Mouse (Mus musculus): ENCODE measurements around the gene Cox7a1. TPM values are rescaled to one million over a fixed set of nuclear protein-coding genes. Genes with fewer than 3 reads are reported as not detected.

The Cox7a1 gene
- polyA plus RNA-seq, 1 experiment from 2014 or later, result 4.5 TPM

DNA sequence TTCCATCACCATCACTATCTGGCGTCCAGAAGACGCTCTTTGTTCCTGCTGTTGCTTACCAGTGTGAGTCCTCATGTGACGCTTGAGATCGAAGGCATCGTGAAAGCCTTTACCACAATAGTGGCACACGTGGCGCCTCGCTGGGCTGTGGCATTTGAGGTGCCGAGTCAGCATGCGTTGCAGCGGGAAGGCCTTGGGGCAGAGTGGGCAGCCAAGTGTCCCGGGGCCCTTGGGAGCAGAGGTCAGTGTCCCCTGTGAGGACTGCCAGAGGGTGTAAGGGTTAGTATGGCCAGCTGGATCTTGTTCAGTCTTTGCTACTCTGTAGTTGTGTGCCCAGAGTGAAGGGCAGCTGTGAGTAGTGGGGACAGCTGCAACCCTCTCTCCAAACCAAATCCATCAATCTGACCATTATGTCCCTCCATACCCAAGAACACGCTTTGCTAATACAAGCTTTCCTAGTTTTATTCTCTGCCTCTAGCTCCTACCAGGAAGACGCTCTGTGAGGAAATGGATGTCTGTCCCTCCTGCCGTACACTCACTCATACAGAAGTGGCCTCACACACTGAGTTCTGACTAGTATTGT, 50.4 kb downstream of the Cox7a1 start:
- no peak overlapping the region for H3K4me2 ChIP-seq (replicated peaks; ENCODE audit: low read depth, low read length)
- WGBS, result 96% methylated on average over 15 of the region's 15 CpGs
- DNase-seq (ENCODE audit: low spot score) (no peak), ATAC-seq (ENCODE audit: low FRiP score) (no peak)
- no peaks in the 10 kb centered on the region for H3K27me3 ChIP-seq (ENCODE audit: control insufficient read depth, insufficient read depth, low read length)
- no peaks in the 10 kb centered on the region for H3K9me3 ChIP-seq (ENCODE audit: control insufficient read depth, low read length)
- no peak overlapping the region for H3K9ac ChIP-seq (ENCODE audit: low read depth, low read length)
- no peak overlapping the region for H3K4me3 ChIP-seq (ENCODE audit: low read depth, low read length)
- H3K36me3 ChIP-seq (ENCODE audit: control insufficient read depth, insufficient read depth, low read length), result no peaks in the 10 kb centered on the region
- no peak overlapping the region for H3K27ac ChIP-seq (ENCODE audit: low read depth, low read length)
- peaks cover 5% of the 10 kb centered on the region for H3K4me1 ChIP-seq (replicated peaks; ENCODE audit: control insufficient read depth, insufficient read depth, low read length)

DNA sequence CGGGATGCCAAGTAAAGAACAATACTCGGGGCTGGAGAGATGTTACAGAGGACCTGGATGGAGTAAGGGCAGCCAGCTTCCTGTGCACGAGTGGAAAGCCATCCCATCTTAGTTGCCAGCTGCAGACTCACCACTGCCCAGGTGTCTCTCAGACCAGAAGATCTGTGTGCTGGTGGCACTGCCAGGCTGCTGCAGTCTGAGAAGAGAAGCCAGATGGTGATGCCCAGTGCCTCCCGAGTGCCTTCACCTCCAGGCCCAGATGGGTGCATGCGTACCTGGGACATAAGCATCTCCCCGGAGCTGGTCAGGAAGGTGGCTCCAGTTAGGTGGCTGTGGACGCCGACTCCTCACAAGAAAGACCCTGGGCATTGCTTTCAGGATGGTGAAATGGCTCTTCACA, 51.1 kb downstream of the Cox7a1 start:
- no peak overlapping the region for H3K9ac ChIP-seq (ENCODE audit: low read depth, low read length)
- ATAC-seq (ENCODE audit: low FRiP score) (no peak), DNase-seq (ENCODE audit: low spot score) (no peak)
- WGBS, result 93% methylated on average over 8 of the region's 8 CpGs
- H3K4me1 ChIP-seq (replicated peaks; ENCODE audit: control insufficient read depth, insufficient read depth, low read length), result peaks cover 5% of the 10 kb centered on the region
- H3K27ac ChIP-seq (ENCODE audit: low read depth, low read length), result no peak overlapping the region
- no peaks in the 10 kb centered on the region for H3K9me3 ChIP-seq (ENCODE audit: control insufficient read depth, low read length)
- no peak overlapping the region for H3K4me2 ChIP-seq (replicated peaks; ENCODE audit: low read depth, low read length)
- H3K27me3 ChIP-seq (ENCODE audit: control insufficient read depth, insufficient read depth, low read length), result no peaks in the 10 kb centered on the region
- H3K36me3 ChIP-seq (ENCODE audit: control insufficient read depth, insufficient read depth, low read length), result no peaks in the 10 kb centered on the region
- H3K4me3 ChIP-seq (ENCODE audit: low read depth, low read length), result no peak overlapping the region

DNA sequence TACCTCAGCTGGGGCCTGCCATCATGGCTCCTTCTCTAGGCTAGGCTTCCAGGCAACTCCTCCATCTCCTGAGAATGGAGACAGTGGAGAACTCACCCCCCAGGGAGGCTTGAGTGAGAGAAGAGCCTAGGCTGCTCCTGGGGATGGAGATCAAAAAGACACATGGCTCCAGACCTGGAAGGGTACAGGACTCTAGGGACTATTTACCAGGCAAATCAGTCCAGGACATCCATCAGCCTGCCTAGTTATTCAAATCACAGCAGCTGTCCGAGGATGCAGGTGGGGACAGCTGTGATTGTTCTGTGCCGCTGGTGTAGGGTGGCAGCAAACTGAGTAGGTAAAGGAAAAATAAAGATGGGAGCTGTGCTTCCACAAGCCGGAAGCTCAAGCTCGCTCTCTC, 51.7 kb downstream of the Cox7a1 start, which contains the start of gene Ovol3:
TSS of gene Ovol3 (minus strand) at position 101 of the 400 bp plus-strand sequence.
- Histone ChIP-seq H3K27me3 (ENCODE audit: control insufficient read depth, insufficient read depth, low read length) (no peaks in the 10 kb centered on the region), H3K27ac (ENCODE audit: low read depth, low read length) (no peak within 1 kb of the TSS), H3K4me2 (replicated peaks; ENCODE audit: low read depth, low read length) (no peak within 1 kb of the TSS), H3K9me3 (ENCODE audit: control insufficient read depth, low read length) (no peaks in the 10 kb centered on the region), H3K4me3 (ENCODE audit: low read depth, low read length) (no peak within 1 kb of the TSS), H3K4me1 (replicated peaks; ENCODE audit: control insufficient read depth, insufficient read depth, low read length) (peaks cover 5% of the 10 kb centered on the region), H3K36me3 (ENCODE audit: control insufficient read depth, insufficient read depth, low read length) (peaks cover 3% of the 10 kb centered on the region; the same call in 1 of the 2 replicates), H3K9ac (ENCODE audit: low read depth, low read length) (no peak within 1 kb of the TSS)
- no peak for DNase-seq (ENCODE audit: low spot score)
- 85% methylated on average over 4 of the region's 4 CpGs for WGBS
- ATAC-seq (ENCODE audit: low FRiP score), result no peak

Other genes starting within 250 kb of the Cox7a1 start
- gene Zfp74, start 230.1 kb upstream of the Cox7a1 start, polyA plus RNA-seq (2014; fragmentation: Nextera tagmentation; extraction: Ambion mirVana), result 12.5 and 13.7 TPM in 2 replicates
- gene Zfp568, start 200.2 kb upstream of the Cox7a1 start, polyA plus RNA-seq (2014; fragmentation: Nextera tagmentation; extraction: Ambion mirVana), result 15.0 and 18.0 TPM in 2 replicates
- 5.6 and 7.6 TPM in 2 replicates for gene Zfp14, start 132.8 kb upstream of the Cox7a1 start, polyA plus RNA-seq (2014; fragmentation: Nextera tagmentation; extraction: Ambion mirVana)
- gene Zfp82, start 111.2 kb upstream of the Cox7a1 start, polyA plus RNA-seq (2014; fragmentation: Nextera tagmentation; extraction: Ambion mirVana), result 8.3 and 8.6 TPM in 2 replicates
- gene Gm26920, start 93.7 kb upstream of the Cox7a1 start, polyA plus RNA-seq (2014; fragmentation: Nextera tagmentation; extraction: Ambion mirVana), result 0.89 and 1.7 TPM in 2 replicates
- 14.6 and 15.6 TPM in 2 replicates for gene Zfp566, start 93.6 kb upstream of the Cox7a1 start, polyA plus RNA-seq (2014; fragmentation: Nextera tagmentation; extraction: Ambion mirVana)
- 128 and 132 TPM in 2 replicates for gene Zfp260, start 89.4 kb upstream of the Cox7a1 start, polyA plus RNA-seq (2014; fragmentation: Nextera tagmentation; extraction: Ambion mirVana)
- 5.8 and 7.6 TPM in 2 replicates for gene Zfp382, start 62.2 kb upstream of the Cox7a1 start, polyA plus RNA-seq (2014; fragmentation: Nextera tagmentation; extraction: Ambion mirVana)
- 16.3 and 26.1 TPM in 2 replicates for gene Zfp146, start 14.4 kb upstream of the Cox7a1 start, polyA plus RNA-seq (2014; fragmentation: Nextera tagmentation; extraction: Ambion mirVana)
- gene Capns1, start 14.7 kb downstream of the Cox7a1 start, polyA plus RNA-seq (2014; fragmentation: Nextera tagmentation; extraction: Ambion mirVana), result 56.3 and 64.0 TPM in 2 replicates
- 171 and 176 TPM in 2 replicates for gene Polr2i, start 47.8 kb downstream of the Cox7a1 start, polyA plus RNA-seq (2014; fragmentation: Nextera tagmentation; extraction: Ambion mirVana)
- gene Tbcb, start 48.1 kb downstream of the Cox7a1 start, polyA plus RNA-seq (2014; fragmentation: Nextera tagmentation; extraction: Ambion mirVana), result 278 and 293 TPM in 2 replicates
- gene Ovol3, start 51.6 kb downstream of the Cox7a1 start, polyA plus RNA-seq (2014; fragmentation: Nextera tagmentation; extraction: Ambion mirVana), result not detected in 2 replicates
- gene Thap8, start 96.0 kb downstream of the Cox7a1 start, polyA plus RNA-seq (2014; fragmentation: Nextera tagmentation; extraction: Ambion mirVana), result 0.25 and 0.32 TPM in 2 replicates
- 5.9 and 8.5 TPM in 2 replicates for gene Wdr62, start 96.3 kb downstream of the Cox7a1 start, polyA plus RNA-seq (2014; fragmentation: Nextera tagmentation; extraction: Ambion mirVana)
- gene Clip3, start 107.6 kb downstream of the Cox7a1 start, polyA plus RNA-seq (2014; fragmentation: Nextera tagmentation; extraction: Ambion mirVana), result 66.7 and 78.4 TPM in 2 replicates
- gene Alkbh6, start 124.6 kb downstream of the Cox7a1 start, polyA plus RNA-seq (2014; fragmentation: Nextera tagmentation; extraction: Ambion mirVana), result 82.1 and 85.2 TPM in 2 replicates
- 17.4 and 18.7 TPM in 2 replicates for gene Syne4, start 130.7 kb downstream of the Cox7a1 start, polyA plus RNA-seq (2014; fragmentation: Nextera tagmentation; extraction: Ambion mirVana)
- 1.4 and 3.3 TPM in 2 replicates for gene E130208F15Rik, start 137.6 kb downstream of the Cox7a1 start, polyA plus RNA-seq (2014; fragmentation: Nextera tagmentation; extraction: Ambion mirVana)
- 20.9 and 23.2 TPM in 2 replicates for gene Sdhaf1, start 139.8 kb downstream of the Cox7a1 start, polyA plus RNA-seq (2014; fragmentation: Nextera tagmentation; extraction: Ambion mirVana)
- 5.3 and 6.8 TPM in 2 replicates for gene Lrfn3, start 178.6 kb downstream of the Cox7a1 start, polyA plus RNA-seq (2014; fragmentation: Nextera tagmentation; extraction: Ambion mirVana)
- gene Tyrobp, start 229.6 kb downstream of the Cox7a1 start, polyA plus RNA-seq (2014; fragmentation: Nextera tagmentation; extraction: Ambion mirVana), result 19.3 and 23.1 TPM in 2 replicates
- 0.39 and 0.62 TPM in 2 replicates for gene Hcst, start 235.7 kb downstream of the Cox7a1 start, polyA plus RNA-seq (2014; fragmentation: Nextera tagmentation; extraction: Ambion mirVana)
- 1.5 and 1.8 TPM in 2 replicates for gene Nfkbid, start 237.6 kb downstream of the Cox7a1 start, polyA plus RNA-seq (2014; fragmentation: Nextera tagmentation; extraction: Ambion mirVana)